Mouse (Mus musculus): ENCODE measurements around the gene Otof.

The Otof gene

GRCm38 (mm10) chr5:30484591-30484990, 22.9 kb upstream of the Otof start:
- Histone ChIP-seq H3K4me3 (replicated peaks; ENCODE audit: low read length) (no peak overlapping the region), H3K9me3 (ENCODE audit: low read length) (0 out of 2 replicates have a peak, but pooled peaks cover 9% of the 10 kb centered on the region), H3K27me3 (ENCODE audit: insufficient read depth, low read length) (0 out of 2 replicates have a peak, but pooled peaks cover 5% of the 10 kb centered on the region), H3K36me3 (ENCODE audit: insufficient read depth, low read length) (no peaks in the 10 kb centered on the region), H3K4me1 (replicated peaks; ENCODE audit: low read depth, low read length) (no peaks in the 10 kb centered on the region)
- TF ChIP-seq POU5F1 (IDR thresholded peaks at IDR 0.05; ENCODE audit: borderline replicate concordance, low read length) = no peak
- TF ChIP-seq NANOG (IDR thresholded peaks at IDR 0.05; ENCODE audit: borderline replicate concordance, low read length) = no peak
- TF ChIP-seq CTCF (conservative IDR thresholded peaks at IDR 0.05; ENCODE audit: low read length) = no peak

GRCm38 (mm10) chr5:30483533-30483932, 21.8 kb upstream of the Otof start:
- TF ChIP-seq POU5F1 (IDR thresholded peaks at IDR 0.05; ENCODE audit: borderline replicate concordance, low read length) (no peak), CTCF (conservative IDR thresholded peaks at IDR 0.05; ENCODE audit: low read length) (no peak), NANOG (IDR thresholded peaks at IDR 0.05; ENCODE audit: borderline replicate concordance, low read length) (no peak)
- Histone ChIP-seq H3K9me3 (ENCODE audit: low read length) (0 out of 2 replicates have a peak, but pooled peaks cover 9% of the 10 kb centered on the region), H3K36me3 (ENCODE audit: insufficient read depth, low read length) (no peaks in the 10 kb centered on the region), H3K27me3 (ENCODE audit: insufficient read depth, low read length) (peaks cover 5% of the 10 kb centered on the region; the same call in 1 of the 2 replicates), H3K4me1 (replicated peaks; ENCODE audit: low read depth, low read length) (no peaks in the 10 kb centered on the region), H3K4me3 (replicated peaks; ENCODE audit: low read length) (no peak overlapping the region)

GRCm38 (mm10) chr5:30482319-30482718, 20.6 kb upstream of the Otof start:
- H3K4me3 ChIP-seq (replicated peaks; ENCODE audit: low read length) = no peak overlapping the region
- peak; percentile 39; the same call in 1 of the 2 replicates for TF ChIP-seq CTCF (conservative IDR thresholded peaks at IDR 0.05; ENCODE audit: low read length)
- no peak for TF ChIP-seq POU5F1 (IDR thresholded peaks at IDR 0.05; ENCODE audit: borderline replicate concordance, low read length)
- no peak for TF ChIP-seq NANOG (IDR thresholded peaks at IDR 0.05; ENCODE audit: borderline replicate concordance, low read length)
- H3K27me3 ChIP-seq (ENCODE audit: insufficient read depth, low read length) = peaks cover 5% of the 10 kb centered on the region
- H3K9me3 ChIP-seq (ENCODE audit: low read length) = 0 out of 2 replicates have a peak, but pooled peaks cover 9% of the 10 kb centered on the region
- no peaks in the 10 kb centered on the region for H3K4me1 ChIP-seq (replicated peaks; ENCODE audit: low read depth, low read length)
- no peaks in the 10 kb centered on the region for H3K36me3 ChIP-seq (ENCODE audit: insufficient read depth, low read length)

- H3K27me3 ChIP-seq (ENCODE audit: insufficient read depth, low read length) = peaks cover 23% of the 10 kb centered on the region
- no peaks in the 10 kb centered on the region for H3K9me3 ChIP-seq (ENCODE audit: low read length)
- TF ChIP-seq POU5F1 (IDR thresholded peaks at IDR 0.05; ENCODE audit: borderline replicate concordance, low read length) = no peak
- peak; percentile 84 for TF ChIP-seq CTCF (conservative IDR thresholded peaks at IDR 0.05; ENCODE audit: low read length)
- peaks cover 11% of the 10 kb centered on the region for H3K4me1 ChIP-seq (replicated peaks; ENCODE audit: low read depth, low read length)
- H3K36me3 ChIP-seq (ENCODE audit: insufficient read depth, low read length) = no peaks in the 10 kb centered on the region
- H3K4me3 ChIP-seq (replicated peaks; ENCODE audit: low read length) = no peak overlapping the region
Observed at GRCm38 (mm10) chr5:30476534-30476933, 14.8 kb upstream of the Otof start.

GRCm38 (mm10) chr5:30472148-30472547, 10.4 kb upstream of the Otof start:
- H3K9me3 ChIP-seq (ENCODE audit: low read length) = no peaks in the 10 kb centered on the region
- H3K27me3 ChIP-seq (ENCODE audit: insufficient read depth, low read length) = peaks cover 17% of the 10 kb centered on the region
- peaks cover 51% of the 10 kb centered on the region for H3K4me1 ChIP-seq (replicated peaks; ENCODE audit: low read depth, low read length)
- H3K4me3 ChIP-seq (replicated peaks; ENCODE audit: low read length) = no peak overlapping the region
- TF ChIP-seq NANOG (IDR thresholded peaks at IDR 0.05; ENCODE audit: borderline replicate concordance, low read length) (no peak), CTCF (conservative IDR thresholded peaks at IDR 0.05; ENCODE audit: low read length) (no peak), POU5F1 (IDR thresholded peaks at IDR 0.05; ENCODE audit: borderline replicate concordance, low read length) (no peak)
- H3K36me3 ChIP-seq (ENCODE audit: insufficient read depth, low read length) = no peaks in the 10 kb centered on the region

- peaks cover 27% of the 10 kb centered on the region for H3K27me3 ChIP-seq (ENCODE audit: insufficient read depth, low read length)
- TF ChIP-seq NANOG (IDR thresholded peaks at IDR 0.05; ENCODE audit: borderline replicate concordance, low read length) (no peak), POU5F1 (IDR thresholded peaks at IDR 0.05; ENCODE audit: borderline replicate concordance, low read length) (no peak), CTCF (conservative IDR thresholded peaks at IDR 0.05; ENCODE audit: low read length) (no peak)
- no peaks in the 10 kb centered on the region for H3K36me3 ChIP-seq (ENCODE audit: insufficient read depth, low read length)
- no peaks in the 10 kb centered on the region for H3K9me3 ChIP-seq (ENCODE audit: low read length)
- peaks cover 65% of the 10 kb centered on the region for H3K4me1 ChIP-seq (replicated peaks; ENCODE audit: low read depth, low read length)
- H3K4me3 ChIP-seq (replicated peaks; ENCODE audit: low read length) = peak overlapping the region; percentile 61
Observed at GRCm38 (mm10) chr5:30470454-30470853, 8.7 kb upstream of the Otof start.

- TF ChIP-seq CTCF (conservative IDR thresholded peaks at IDR 0.05; ENCODE audit: low read length) (no peak), POU5F1 (IDR thresholded peaks at IDR 0.05; ENCODE audit: borderline replicate concordance, low read length) (no peak), NANOG (IDR thresholded peaks at IDR 0.05; ENCODE audit: borderline replicate concordance, low read length) (no peak)
- peak overlapping the region; percentile 57 for H3K4me3 ChIP-seq (replicated peaks; ENCODE audit: low read length)
- no peaks in the 10 kb centered on the region for H3K36me3 ChIP-seq (ENCODE audit: insufficient read depth, low read length)
- H3K4me1 ChIP-seq (replicated peaks; ENCODE audit: low read depth, low read length) = peaks cover 63% of the 10 kb centered on the region
- peaks cover 38% of the 10 kb centered on the region for H3K27me3 ChIP-seq (ENCODE audit: insufficient read depth, low read length)
- no peaks in the 10 kb centered on the region for H3K9me3 ChIP-seq (ENCODE audit: low read length)
Observed at GRCm38 (mm10) chr5:30466315-30466714, 4.6 kb upstream of the Otof start.

- peaks cover 42% of the 10 kb centered on the region for H3K27me3 ChIP-seq (ENCODE audit: insufficient read depth, low read length)
- H3K9me3 ChIP-seq (ENCODE audit: low read length) = no peaks in the 10 kb centered on the region
- TF ChIP-seq POU5F1 (IDR thresholded peaks at IDR 0.05; ENCODE audit: borderline replicate concordance, low read length) = no peak
- peak within 1 kb of the TSS; percentile 57 for H3K4me3 ChIP-seq (replicated peaks; ENCODE audit: low read length)
- peaks cover 58% of the 10 kb centered on the region for H3K4me1 ChIP-seq (replicated peaks; ENCODE audit: low read depth, low read length)
- no peaks in the 10 kb centered on the region for H3K36me3 ChIP-seq (ENCODE audit: insufficient read depth, low read length)
Observed at GRCm38 (mm10) chr5:30465861-30466260, 4.1 kb upstream of the Otof start, which contains the start of gene 1700001C02Rik. Gene 1700001C02Rik, plus strand, starts transcription at chr5:30466047.

- no peaks in the 10 kb centered on the region for H3K9me3 ChIP-seq (ENCODE audit: low read length)
- peaks cover 16% of the 10 kb centered on the region for H3K4me1 ChIP-seq (replicated peaks; ENCODE audit: low read depth, low read length)
- TF ChIP-seq POU5F1 (IDR thresholded peaks at IDR 0.05; ENCODE audit: borderline replicate concordance, low read length) = no peak
- no peaks in the 10 kb centered on the region for H3K36me3 ChIP-seq (ENCODE audit: insufficient read depth, low read length)
- peak overlapping the region; percentile 23; the same call in 1 of the 2 replicates for H3K4me3 ChIP-seq (replicated peaks; ENCODE audit: low read length)
- peaks cover 46% of the 10 kb centered on the region for H3K27me3 ChIP-seq (ENCODE audit: insufficient read depth, low read length)
Observed at GRCm38 (mm10) chr5:30460155-30460554, 1.6 kb downstream of the Otof start.
